Mouse (Mus musculus) c-Kit-positive CD71-negative TER-119-negative erythroid progenitor cells, embryonic 14.5 days (primary cell): ENCODE data around the gene Lbx2.
A peak's percentile ranks its signal among the peaks of the same experiment; 100 is the strongest.

Source experiments
- DNase-seq: peaks from one replicate; pipeline ENCODE4 v3.0.0-alpha.2; 2013; ENCODE audit warnings: low read depth

The Lbx2 gene

DNA sequence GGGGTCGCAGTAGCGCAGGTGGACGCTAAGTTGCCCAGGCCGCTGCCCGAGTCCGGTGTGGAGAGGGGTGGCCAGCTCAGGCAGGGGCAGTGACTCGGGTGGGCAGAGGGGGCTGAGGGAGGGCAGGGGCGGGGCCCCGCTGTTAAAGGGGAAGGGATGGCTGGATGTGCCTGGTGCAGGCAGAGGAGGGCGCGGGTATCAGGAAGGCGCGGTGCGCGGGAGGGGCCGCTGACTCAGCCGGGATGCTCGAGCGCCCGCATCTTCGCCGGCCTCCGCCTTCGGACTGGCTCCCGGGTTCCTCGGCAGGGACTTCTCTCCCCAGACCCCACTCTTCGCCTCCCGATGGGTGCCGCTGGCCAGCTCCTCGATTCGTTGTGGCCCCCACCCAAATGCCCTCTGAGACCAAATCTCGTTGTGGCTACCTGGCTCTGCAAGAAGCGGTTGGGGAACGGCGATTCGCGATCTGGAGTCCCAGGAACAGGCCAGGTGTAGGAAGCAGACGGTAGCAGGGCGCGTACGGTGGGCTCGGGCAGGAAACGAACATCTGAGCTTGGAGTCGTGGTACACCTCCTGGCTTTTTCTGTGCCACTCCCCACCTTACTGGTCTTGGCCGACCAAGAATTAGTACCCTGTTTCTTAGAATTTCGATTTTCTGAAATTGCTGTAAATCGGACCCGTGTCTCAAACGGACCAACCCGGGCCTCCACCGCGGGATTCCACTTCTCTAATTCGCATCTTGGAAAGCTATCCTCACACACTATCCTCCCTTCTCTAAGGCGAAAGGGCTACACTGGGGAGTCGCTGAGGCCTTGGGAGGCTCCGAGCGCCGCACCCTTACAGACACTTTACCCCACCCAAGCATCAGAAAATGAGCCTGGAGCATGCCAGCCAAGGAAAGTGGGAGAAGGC, 15.6 kb upstream of the Lbx2 start:
- DNase-seq, result no peak

- no peak for DNase-seq
Observed at GRCm38 (mm10) chr6:83071220-83071619, 14.9 kb upstream of the Lbx2 start.

GRCm38 (mm10) chr6:83074979-83075378, 11.2 kb upstream of the Lbx2 start:
- DNase-seq, result no peak

GRCm38 (mm10) chr6:83077630-83078323, 8.4 kb upstream of the Lbx2 start, which contains the start of gene Pcgf1:
TSS of gene Pcgf1 (plus strand) at chr6:83077869.
- DNase-seq, result peak; percentile 98

DNA sequence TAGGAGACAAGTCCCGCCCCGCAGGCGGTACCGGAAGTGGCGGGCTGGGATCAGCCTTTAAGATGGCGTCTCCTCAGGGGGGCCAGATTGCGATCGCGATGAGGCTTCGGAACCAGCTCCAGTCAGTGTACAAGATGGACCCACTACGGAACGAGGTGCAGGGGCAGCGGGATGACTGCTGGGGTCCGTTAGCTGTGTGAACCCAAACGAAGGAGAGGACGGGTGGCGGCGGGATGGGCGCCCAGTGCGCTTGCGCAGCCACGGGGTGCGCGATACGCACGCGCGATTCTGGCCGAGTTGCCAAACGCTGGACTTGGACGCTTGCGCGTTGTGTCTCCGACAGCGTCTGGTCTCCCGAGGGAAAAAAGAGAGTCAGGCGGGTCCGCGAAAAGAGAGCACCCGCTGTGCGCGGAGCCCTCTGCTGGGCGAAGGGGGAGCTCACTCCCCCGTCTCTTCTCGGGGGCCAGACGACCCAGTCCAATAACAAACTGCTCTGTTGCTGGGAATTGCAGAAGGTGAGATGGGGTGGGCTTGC, 7.8 kb upstream of the Lbx2 start:
- DNase-seq, result peak; percentile 83

GRCm38 (mm10) chr6:83080210-83080609, 6.0 kb upstream of the Lbx2 start:
- DNase-seq, result no peak

- DNase-seq, result no peak
Observed at GRCm38 (mm10) chr6:83083497-83083896, 2.7 kb upstream of the Lbx2 start.

GRCm38 (mm10) chr6:83084477-83084876, 1.7 kb upstream of the Lbx2 start:
- no peak for DNase-seq

GRCm38 (mm10) chr6:83087205-83087925, 1.2 kb downstream of the Lbx2 start:
- no peak for DNase-seq

DNA sequence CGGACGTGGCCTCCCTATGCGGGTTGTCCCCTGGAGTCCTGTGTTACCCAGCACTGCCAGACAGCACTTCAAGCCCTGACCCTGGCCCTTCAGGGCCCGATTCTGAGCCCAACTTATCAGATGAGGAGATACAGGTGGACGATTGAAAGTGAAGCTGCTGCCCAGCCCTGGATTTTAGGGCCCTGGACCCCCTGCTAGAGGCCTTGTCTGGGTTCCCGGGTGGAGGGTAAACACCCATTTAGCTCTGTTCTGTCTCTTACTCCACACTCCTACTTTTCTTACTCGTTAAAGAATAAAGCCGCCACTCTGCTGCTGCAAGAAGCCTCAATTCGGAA, 1.7 kb downstream of the Lbx2 start:
- no peak for DNase-seq

GRCm38 (mm10) chr6:83092416-83093127, 6.4 kb downstream of the Lbx2 start:
- no peak for DNase-seq

DNA sequence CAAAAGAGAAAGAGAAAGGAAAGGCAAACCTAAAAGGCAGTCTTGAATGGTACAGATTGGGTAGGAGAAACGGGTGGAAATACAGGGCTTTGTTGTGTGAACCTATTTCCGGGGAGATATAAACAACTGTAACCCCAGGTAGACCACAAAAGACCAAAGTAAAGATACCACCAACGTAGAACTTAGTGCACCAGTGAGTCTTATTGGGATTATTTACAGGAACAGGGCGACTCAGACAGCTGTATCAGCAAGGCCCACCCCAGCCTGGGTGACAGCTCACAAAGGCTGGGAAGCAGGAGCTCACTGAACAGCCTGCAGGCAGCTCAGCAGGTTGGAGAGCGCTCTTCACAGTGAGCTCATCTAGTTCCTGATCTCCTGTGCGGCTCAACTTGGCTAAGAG, 9.8 kb downstream of the Lbx2 start:
- no peak for DNase-seq

DNA sequence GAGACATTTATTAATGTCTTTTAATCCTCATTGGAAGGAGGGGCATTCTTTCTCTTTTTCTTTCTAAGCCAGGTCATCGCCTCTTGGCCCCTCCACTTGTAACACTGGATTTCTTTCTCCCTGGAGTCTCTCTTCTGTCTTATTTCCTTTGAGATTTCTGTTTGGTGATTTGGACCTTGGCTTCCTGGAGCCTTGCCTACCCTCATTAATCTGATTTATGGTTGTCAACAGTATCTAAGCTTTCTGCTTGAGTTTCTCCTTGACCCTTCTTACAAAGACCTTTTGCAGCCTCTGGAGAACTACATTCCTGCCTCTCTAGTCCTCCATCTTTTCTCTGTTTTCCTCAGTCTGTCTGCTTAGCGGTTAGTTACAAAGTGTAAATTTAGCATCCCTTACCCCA, 12.2 kb downstream of the Lbx2 start:
- no peak for DNase-seq

DNA sequence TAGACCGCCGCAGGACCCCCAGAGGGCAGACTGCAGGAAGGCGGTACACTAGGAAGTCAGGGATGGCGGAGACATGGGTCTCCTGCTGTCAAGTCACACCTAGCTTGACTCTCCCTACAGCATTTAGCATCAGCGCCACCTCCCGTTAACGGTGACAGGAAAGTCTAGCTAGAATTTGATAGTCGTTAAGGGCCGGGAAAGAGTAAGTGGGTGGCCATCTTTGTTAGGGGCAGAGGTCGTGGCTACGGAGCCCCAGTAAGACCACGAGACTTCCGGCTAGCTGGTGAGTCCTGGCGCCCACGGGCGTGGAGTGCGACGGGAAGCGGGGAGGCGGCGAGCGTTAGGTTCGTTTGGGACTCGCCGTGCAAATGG, 15.1 kb downstream of the Lbx2 start, which contains the start of the genes Ccdc142 and Gm42688:
Gene Ccdc142, plus strand, starts transcription at position 286 of the 372 bp plus-strand sequence.
Gene Gm42688, plus strand, starts transcription at position 302 of the 372 bp plus-strand sequence.
- peak; percentile 75 for DNase-seq

DNA sequence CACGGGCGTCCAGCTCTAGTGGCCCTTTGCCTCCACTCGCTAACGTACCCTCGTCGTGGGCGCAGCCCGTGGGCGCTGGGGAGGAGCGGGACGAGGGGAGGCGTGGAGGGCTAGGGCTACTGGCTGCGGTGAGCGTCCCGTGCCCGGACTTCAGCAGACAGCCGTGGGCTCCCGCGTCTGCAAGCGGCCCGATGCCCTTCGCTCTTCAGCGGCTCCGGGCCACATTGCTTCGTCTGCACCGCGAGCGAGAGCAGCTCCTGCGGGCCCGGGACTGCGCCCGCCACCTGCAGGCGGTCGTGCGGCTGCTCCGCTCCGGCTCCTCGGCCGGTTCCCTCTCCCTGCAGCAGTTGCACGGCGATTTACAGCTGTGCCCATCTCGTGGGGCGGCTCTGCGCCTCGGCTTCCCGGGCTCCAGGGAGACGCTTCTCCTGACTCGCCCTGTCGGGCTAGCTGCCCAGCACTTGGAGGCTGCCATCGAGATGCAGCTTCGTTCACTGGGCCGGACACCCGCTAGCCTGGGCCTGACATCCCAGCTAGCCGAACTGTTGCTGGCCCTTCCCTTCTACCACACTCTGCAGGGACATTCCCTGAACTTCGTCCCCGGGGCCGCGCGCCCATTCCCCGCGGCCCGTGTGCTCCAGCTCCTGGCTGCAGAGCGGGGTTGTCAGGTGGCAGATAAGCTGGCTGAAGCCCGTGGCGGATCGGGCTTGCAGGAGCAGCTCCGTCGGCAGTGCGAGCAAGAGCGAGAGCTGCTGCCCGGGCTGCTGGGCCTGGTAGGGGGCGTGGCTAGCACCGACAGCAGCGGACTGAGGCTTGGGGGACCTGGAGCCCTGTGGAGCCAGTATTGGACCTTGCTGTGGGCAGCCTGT, 15.8 kb downstream of the Lbx2 start:
- DNase-seq, result no peak

DNA sequence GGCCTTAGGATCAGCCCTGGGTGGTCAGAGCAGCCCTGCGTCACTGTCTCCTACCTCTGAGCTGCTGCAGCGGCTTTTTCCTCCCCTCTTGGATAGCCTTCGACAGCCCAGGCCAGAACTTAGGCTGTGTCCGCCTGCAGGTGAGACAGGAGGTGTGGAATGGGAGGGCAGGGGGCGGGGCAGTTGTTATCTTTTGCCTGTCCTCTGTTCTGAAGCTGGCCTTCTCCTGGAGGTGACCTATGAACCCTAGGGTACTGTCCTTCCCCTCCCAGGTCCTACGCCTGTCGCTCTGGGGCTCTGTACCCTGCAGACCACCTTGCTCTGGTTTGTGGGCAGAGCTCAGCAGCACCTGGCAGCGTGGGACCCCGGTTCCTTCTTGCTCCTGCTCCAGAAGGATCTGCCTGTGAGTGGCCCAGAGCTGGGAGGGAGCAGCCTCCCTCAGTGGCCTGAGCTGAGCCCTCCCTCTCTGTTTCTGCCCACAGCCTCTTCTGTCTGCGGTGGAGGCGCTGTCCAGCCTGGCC, 17.0 kb downstream of the Lbx2 start:
- DNase-seq, result no peak

GRCm38 (mm10) chr6:83104158-83104557, 18.0 kb downstream of the Lbx2 start:
- no peak for DNase-seq

- DNase-seq, result peak; percentile 82
Observed at GRCm38 (mm10) chr6:83107566-83108400, 21.6 kb downstream of the Lbx2 start.
